Mouse (Mus musculus) gonadal fat pad, adult 2 months (tissue): ENCODE results near the gene Prr7. TPM values are rescaled to one million over a fixed set of nuclear protein-coding genes. Genes with fewer than 3 reads are reported as not detected.

Experiments
- DNase-seq: peaks from one replicate; pipeline ENCODE4 v3.0.0-alpha.2; 2012; ENCODE audit warnings: low read depth
- polyA plus RNA-seq: library from polyadenylated mRNA; depleted of rRNA; stranded (reverse); fragments of >200 nt; gene quantifications from 2 replicates; pipeline ENCODE4 v1.2.3, GENCODE M21; 2012

Gene Prr7
- polyA plus RNA-seq, 1 experiment, result 1.9 TPM

DNA sequence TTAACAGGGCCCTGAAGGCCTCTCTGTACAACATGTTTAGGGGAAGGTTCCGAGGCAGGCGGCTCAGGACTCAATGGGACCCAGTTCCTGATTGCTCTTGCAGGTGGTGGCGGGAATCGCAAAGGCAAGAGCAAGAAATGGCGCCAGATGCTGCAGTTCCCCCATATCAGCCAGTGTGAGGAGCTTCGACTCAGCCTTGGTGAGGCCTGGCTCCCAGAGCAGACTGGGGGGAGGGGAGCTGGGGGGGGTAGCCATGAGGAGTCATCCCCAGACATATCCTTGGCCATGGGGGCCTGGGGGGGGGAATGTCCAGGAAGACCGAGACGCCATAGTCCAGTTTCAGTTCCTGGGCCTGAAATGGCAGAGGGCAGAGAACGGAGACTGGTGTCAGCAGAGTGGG is 14.9 kb upstream of the Prr7 start:
- DNase-seq, result no peak

DNA sequence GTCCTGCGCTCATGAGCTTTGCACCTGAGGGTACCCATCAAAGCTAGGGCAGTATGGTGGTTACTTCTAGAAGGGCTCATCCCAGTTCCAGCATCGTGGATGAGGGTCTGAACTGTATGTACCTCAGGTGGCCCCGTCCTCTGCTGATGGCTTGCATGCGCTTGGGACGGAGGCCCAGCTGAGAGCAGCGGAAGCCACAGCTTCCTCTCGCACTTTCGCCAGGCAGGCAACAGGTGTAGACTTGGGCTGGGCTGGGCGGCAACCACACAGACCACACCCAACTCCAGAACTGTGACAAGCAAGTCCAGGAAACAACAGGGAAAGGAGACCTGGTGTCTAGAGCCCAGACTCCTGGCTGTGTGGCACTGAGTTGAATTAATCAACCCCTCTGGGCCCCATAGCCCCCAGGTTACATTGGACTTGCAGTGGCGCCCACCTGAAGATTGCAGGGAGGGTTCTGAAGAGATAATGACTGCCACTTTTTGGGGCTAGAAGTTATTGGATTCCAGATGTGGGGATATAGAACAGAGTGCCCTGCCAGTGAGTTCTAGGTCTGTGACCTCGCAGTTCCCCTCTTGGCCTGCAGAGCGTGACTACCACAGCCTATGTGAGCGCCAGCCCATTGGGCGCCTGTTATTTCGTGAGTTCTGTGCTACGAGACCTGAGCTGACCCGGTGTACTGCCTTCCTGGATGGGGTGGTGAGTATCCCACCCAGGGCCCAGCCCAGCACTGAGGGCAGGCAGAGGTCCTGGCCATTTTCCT is 14.2 kb upstream of the Prr7 start:
- no peak for DNase-seq

DNA sequence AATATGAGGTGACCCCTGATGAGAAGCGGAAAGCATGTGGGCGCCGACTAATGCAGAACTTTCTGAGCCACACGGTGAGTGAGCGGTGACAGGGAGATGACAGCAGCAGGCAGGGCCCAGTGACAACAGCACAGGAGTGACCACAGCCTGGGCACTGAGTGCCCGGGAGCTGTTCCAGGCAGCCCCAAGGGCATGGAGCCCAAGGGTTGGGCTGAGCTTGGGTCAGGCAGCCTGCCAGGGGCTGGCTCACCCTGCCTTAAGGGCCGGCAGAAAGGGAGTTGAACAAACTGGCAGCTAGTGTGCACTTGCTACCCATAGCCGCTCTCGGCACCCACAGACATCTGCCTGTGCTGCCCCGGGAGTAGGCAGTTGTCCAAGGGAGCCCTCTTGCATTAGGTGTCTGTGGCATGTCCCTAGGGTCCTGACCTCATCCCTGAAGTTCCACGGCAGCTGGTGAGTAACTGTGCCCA is 13.5 kb upstream of the Prr7 start:
- DNase-seq, result no peak

DNA sequence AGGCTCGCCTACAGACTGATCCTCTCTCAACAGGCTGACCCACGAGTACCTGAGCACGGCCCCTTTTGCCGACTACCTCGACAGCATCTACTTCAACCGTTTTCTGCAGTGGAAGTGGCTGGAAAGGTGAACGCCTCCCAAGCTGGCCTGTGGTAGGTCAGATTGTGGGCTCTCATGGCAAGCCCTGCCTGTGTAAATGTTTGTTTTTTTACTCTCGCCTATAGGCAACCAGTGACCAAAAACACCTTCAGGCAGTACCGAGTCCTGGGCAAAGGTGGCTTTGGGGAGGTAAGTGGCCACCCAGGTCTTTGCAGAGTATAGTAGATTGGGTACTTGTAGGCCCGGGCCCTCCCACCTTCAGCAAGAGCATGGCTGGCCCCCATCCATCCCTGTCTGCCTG is 12.8 kb upstream of the Prr7 start:
- DNase-seq, result no peak

DNA sequence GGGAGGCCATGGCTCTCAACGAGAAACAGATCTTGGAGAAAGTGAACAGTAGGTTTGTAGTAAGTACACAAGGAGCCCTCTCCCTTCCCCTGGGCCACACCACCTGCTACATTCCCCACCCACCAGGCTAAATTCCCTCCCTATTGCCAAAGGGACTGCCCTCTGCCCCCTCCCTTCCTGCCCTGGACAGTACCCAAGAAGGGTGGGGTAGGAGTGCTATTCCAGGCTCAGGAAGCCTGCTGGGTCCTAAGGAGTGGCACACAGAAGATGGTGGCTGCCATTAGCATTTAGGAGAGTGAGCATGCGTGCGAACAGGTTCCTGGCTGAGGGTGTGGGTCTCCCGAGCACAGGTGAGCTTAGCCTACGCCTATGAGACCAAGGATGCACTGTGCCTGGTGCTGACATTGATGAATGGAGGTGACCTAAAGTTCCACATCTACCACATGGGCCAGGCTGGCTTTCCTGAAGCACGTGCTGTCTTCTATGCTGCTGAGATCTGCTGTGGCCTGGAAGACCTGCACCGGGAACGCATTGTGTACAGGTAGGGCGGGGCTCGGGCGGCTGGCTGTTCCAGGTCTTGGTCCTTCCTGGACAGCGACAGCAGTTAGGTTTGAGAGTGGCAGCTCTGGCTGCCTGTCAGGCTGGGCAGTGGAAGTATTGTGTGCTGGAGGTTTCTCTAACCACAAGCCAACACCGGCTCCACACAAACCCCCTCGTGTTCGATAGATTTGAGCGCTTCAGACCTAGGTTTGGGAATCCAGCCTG is 12.1 kb upstream of the Prr7 start:
- DNase-seq, result no peak

DNA sequence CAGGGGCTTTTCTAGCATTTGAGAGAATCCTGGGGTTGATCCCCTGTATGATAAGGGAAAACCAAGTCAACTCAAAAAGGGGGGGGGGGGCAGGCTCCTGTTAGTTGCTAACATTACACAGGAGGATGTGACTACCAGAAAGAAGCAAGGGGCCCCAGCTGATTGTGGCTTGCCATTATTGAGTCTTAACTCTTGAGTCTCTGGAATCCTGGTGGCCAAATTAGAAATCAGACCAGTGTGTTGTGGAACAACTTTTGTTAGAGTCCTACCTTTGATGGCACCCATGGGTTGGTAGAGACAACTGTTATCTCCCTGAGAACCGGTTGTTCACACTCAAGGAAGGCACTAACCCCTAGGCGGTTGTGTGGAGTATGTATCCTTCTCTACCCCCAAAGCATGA is 1.1 kb upstream of the Prr7 start:
- DNase-seq, result no peak

DNA sequence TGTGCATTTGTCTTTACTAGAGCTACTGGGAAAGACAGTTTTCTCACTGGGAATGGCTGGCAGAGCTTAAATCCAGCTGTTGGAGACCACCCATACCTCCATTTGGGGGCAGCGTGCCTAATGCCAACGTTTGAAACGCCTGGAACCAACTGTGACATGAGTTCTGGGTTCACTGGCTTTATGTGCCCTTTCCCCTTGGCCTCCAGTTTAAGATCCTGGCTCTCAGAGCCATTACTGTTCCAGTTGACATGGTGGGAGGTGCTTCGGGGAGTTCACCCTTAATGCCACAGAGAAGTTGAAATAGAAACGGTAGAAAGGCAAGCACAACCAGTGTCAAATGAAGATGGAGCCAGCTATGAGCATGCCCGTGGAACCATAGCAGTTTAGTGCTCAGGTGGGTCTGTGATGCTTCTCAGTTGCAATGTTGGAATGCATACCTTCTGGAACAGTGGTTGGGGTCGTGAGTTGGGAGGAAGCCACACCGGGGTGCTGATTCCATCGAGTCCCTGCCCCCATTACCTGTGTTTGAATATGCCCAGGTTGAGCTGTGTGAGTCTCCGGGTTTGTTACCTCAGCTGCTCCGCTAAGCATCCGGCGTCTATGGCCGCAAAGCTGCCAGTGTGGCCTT is 554 bp upstream of the Prr7 start:
- DNase-seq, result no peak

DNA sequence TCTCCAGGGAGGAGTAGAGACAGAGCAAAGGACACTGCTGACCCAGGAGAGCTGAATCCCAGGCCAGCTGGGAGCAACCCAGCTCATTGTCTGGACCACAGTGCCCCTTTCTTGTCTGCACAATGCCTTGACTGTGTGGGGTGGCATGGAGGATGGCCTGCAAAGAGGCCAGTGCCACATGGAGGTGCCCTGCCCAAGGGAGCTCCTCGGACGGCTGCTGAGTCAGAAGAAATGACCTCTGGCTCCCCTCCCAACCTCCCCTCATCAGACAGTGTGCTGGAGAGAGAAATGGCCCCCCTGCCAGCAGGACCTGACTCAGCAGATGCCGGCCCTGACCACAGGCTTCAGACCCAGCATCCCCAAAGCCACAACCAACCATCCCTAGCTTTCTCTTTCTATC is 1.1 kb downstream of the Prr7 start:
- DNase-seq, result no peak

DNA sequence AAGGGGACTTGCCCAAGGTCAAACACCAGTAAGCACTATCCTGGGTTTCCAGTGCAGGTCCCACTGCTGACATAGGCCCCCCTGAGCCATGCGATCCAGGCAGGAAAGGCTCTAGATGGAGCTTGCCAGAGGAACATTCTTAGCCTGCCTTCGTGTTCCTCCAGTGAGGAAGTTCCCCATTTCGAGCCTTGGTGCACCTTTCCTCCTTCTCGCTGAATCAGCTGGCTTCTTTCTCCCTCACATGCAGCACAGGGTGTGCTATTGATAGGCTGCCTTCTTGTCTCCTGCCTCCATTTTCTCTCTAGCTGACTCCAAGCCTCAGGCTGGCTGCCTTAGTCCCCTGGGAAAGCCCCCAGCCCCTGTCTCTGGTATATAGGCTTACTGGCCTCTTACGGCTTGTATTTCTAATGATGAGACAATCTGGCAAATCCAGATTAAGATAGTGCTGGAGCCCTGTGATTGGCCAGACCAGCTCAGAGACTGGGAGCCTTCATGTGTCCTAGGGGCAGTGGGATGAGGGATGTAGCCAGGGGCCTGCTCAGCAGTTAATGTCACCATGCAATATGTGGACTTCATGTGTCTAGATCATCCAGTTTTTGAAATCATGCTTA is 1.9 kb downstream of the Prr7 start:
- no peak for DNase-seq

DNA sequence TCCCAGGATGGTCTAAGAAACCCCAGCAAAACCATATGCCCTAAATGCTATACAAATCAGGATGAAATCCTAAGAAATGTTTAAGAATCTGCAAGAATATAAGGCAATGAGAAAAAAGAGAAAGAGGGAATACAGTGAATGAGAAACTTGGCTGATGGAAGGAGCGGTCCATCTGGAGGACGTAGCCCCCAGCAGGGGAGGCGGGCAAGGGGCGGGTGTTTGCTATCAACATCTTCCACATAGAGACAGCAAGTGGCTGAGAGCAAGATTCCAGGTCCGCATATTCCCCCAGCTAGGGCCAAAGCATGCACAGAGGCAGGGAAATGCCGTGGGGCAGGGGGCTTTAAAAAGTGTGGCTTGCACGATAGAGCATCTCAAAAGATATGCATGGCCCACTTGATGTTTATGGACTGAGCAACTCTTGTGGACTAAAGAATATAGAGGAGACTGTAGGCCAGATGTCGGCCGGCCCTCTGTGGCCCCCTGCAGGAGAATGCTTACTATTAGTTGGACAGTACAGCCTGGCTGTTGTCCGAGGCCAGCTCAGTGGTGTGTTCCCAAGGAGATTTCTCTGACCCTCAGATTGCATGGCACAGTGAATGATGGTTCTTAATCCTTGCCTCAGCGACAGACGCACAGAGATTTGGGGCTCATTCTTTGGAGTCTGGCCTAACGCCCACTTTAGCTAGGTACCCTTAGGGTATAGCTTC is 4.9 kb downstream of the Prr7 start:
- DNase-seq, result no peak

DNA sequence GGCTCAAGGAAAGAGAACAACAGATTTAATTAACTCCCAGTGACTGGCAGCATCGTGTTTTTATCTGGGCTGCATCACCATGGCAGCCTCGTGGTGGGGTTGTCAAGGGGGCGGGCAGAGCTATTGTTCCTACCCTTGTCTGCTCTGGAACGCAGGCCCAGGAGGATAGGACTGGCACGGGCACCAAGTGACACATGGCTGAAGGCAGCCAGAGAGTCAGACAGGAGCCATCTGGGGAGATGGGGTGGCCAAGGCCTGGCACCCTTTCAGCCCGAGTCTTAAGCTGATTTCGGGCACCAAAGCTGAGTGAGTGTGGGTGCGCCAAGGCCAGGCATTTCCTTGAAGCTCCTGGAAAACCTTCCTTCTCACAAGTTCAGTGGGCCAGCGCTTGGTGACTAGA is 6.3 kb downstream of the Prr7 start:
- no peak for DNase-seq

DNA sequence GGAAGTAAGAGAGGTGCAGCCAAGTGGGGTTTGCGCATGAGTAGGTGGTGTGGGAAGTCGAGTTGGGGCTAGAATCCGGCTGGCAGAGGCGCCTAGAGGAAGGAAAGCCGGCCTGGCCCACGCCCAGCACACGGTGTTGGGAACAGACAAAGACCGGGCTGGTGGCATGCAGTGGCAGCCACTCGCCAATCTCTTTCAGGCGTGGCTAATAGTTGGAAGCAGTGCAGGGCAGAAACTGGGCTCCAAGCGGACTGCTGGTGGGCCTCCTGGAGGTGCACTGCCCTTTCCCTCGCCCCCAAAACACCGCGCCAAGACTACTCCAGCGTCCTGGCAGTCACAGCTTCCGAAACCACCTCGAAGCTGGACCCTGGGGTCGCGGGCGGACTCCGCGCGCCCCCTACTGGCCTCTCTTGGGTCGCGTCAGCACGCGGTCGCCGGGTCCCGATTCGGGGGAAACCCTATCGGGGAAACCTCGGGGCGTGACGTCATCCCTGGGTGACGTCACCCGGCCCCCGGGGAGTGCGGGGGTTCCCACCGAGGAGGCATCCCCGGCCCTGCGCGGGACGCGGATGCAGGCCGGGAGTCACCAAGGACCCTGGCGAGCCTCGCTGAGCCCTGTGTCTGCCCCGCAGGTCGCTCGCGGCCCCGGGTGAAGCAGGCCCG is 7.2 kb downstream of the Prr7 start:
- DNase-seq, result no peak

DNA sequence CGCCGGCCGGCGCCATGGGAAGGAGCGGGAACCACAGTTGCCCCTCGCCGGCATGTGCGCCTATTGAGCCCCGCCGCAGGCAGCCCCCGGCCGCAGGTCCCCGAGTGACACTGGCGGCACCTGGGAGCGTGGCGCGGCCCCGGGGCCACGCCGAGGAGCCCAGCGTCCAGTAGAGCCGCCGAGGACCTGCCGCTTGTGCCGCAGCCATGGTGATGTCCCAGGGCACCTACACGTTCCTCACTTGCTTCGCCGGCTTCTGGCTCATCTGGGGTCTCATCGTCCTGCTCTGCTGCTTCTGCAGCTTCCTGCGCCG is 7.7 kb downstream of the Prr7 start:
- no peak for DNase-seq

DNA sequence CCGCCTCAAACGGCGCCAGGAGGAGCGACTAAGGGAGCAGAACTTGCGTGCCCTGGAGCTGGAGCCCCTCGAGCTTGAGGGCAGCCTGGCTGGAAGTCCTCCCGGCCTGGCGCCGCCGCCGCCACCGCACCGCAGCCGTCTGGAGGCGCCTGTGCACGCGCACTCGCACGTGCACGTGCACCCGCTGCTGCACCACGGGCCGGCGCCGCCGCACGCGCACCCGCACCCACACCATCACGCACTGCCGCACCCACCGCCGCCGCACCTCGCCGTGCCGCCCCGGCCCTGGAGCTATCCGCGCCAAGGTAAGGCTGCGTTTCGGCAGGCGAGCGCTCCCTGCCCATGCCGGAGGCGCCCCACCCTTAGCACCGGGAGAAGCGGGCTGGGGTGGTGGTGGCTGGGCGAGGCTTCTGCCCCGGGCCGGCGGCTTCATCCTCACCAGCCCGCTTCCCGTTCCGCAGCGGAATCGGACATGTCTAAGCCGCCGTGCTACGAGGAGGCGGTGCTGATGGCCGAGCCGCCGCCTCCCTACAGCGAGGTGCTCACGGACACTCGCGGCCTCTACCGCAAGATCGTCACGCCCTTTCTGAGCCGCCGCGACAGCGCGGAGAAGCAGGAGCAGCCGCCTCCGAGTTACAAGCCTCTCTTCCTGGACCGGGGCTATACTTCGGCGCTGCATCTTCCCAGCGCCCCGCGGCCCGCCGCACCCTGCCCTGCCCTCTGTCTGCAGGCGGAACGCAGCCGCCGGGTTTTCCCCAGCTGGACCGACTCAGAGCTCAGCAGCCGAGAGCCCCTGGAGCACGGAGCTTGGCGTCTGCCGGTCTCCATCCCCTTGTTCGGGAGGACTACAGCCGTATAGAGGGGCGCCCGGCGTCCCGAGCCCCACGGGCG is 8.3 kb downstream of the Prr7 start:
- DNase-seq, result no peak

DNA sequence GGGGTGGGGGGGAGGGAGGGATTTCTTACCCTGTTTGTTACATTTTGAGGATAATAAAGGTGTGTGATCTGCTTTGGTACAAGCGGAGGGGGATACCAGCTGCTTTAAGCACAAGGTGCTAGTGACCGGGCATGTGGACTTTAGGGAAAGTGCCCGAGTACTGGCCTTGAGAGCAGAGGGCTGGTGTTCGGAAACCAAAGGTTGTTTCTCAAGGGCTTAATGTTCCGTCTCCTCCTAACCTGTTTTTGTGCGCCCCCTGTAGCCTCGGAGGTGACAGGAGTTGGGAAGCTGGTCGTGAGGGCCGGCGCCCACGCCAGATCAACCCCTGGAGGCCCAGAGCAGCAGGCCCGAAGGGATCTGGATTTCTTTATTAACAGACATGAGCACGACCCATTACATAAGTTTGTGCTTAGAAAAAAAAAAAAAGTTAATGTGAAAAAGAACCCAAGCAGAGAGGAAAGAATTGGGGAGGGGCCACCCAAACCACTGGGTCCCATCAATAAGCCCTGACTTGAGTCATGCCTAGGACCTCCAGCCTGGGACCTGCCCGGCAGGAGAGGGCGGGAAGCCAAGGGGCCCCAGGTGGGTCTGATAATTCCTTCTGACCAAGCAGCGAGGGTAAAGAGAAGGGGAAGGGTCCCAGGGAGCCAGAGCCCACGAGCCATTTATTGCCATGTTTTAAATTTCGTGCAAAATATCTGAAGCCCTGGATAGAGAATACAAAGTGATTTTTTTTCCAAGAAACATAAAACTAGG is 9.2 kb downstream of the Prr7 start:
- DNase-seq, result no peak

DNA sequence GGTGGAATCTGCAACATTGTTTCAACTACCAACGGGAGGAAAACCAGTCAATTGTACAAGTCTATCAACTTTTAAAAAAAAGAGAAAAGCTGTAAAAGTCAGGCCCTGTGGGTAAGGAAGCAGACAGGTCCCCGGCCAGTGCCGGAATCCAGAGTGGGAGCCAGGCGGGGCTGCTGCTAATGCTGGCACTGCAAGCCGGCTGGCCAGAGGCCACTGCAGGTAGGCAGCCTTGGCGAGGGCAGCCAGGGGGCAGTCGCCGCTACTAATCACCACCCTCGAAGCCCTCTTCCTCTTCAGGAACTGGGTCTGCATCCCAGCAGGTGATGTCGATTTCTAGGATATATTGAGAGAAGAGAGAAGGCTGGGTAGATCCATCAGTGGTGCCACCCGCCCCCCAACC is 9.9 kb downstream of the Prr7 start:
- no peak for DNase-seq

DNA sequence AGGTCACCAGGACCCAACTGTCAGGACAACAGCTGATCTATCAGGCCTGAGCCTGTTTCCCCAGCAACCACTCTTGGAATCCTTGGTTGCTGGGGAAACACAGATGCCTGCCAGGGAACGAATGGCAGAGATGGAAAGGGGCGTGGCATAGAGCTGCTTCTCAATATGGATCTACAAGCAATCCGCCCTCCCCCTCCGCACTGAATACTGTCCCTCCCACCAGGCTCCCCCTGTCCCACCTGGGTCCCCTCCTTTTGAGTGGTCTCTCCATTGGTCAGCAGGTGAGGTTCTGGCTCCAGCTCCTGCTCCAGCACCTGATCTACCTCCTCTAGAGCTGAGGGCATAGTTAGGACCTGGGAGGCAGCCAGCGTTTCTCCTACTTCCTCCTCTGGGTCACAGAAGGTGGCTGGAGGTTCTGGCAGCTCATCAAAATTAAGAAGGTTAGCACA is 10.6 kb downstream of the Prr7 start:
- no peak for DNase-seq

DNA sequence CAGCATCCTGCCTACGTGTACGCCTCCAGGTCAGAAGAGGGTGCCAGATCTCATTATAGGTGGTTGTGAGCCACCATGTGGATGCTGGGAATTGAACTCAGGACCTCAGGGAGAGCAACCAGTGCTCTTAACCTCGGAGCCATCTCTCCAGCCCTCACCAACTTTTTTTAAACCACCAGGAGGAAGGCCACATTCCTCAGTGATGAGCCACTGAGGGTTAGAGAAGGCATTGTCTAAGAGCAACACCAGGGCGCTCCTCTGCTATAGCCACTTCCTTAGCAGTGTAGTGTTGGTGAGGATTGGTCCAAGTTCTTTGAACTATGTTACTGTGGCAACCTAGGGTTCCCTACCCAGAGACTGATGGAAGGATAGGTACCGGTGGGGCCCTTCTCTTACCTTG is 11.7 kb downstream of the Prr7 start:
- no peak for DNase-seq

DNA sequence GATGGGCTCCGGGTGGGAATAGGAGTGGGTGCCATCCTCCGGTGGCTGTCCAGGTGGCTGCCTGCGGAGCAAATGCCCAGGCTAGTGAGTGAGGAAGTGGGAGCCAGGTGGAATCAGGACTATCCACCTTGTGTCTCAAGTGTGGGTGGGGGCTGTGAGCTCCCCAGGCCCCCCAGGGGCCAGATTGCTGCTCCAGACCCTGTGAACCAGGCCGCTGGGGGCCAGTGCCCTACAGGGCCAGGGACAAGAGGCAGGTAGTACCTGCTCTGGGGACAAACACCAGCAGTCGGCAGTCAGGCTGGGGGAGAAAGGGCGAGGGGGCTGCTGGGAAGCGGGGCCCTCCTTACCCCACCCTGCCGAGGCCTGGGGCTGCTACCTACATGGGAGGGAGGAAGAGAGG is 12.2 kb downstream of the Prr7 start:
- no peak for DNase-seq

DNA sequence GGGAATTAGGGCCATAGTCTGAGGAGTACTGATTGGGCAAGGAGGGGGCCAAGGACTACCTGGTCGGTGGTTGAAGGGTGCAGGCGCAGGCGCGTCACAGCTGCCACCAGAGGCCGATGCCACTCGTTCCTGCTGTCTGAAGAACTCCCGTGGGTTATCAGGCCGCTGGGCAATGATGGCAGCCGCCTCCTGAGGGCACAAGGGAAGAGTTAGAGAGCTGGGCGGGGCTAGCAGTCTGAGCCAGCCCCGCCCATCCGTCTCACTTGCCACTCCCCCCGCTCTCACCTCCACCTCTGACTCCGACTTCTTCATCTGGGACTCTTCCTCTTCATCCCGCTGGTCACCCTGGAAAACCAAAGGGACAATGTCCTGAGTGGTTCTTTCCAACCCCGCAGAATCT is 13.4 kb downstream of the Prr7 start:
- no peak for DNase-seq
